ENCODE assay signal across 8 mouse cellular contexts in the genomic region with DNA sequence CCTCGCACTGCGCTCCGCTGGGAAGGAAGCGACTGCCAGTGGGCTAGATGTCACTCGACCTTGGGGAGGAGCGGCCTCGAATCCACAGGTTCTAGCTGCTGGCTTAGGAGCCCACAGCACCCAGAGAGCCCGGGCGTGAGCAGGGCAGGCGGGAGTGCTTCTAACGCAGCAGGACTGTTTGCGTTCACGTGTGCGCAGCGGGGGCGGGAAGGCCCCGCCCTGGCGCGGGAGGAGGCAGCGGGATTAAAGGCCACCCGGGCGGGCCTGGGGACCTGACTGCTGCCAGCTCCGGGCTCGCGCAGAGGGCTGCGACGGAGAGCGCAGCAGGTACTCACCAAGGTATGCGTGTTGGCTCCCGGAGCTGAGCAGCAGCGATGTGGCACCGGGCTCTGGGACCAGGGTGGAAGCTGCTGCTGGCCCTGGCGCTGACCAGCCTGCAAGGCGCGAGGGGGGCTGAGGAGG. TPM values are rescaled to one million over a fixed set of nuclear protein-coding genes. Genes with fewer than 3 reads are reported as not detected.
A peak's percentile ranks its signal among the peaks of the same experiment; 100 is the strongest.
DNase-seq lines count a peak whose midpoint lies in the region; ATAC-seq and TF ChIP-seq lines count a peak whose summit lies in the region.

Gene Slc9a3, plus strand, starts transcription at position 317 of the 462 bp plus-strand sequence.

- no peaks in the 10 kb centered on the region for H3K9me3 ChIP-seq in forebrain, embryonic 12.5 days
- no peaks in the 10 kb centered on the region for H3K9me3 ChIP-seq in intestine, embryonic 16.5 days (ENCODE audit: control insufficient read depth, low read length)
- H3K9me3 ChIP-seq in liver, embryonic 14.5 days (ENCODE audit: control insufficient read depth, low read length) = no peaks in the 10 kb centered on the region
- H3K9me3 ChIP-seq in stomach, embryonic 16.5 days (replicated peaks; ENCODE audit: control insufficient read depth, low read length) = no peaks in the 10 kb centered on the region

- peak within 1 kb of the TSS; percentile 38 for H3K4me3 ChIP-seq in forebrain, embryonic 12.5 days (replicated peaks)
- peak within 1 kb of the TSS; percentile 41 for H3K4me3 ChIP-seq in intestine, embryonic 16.5 days (ENCODE audit: low read length)
- peak within 1 kb of the TSS in 1 of 2 experiments; percentile 28; a peak in 2 of 4 replicates for H3K4me3 ChIP-seq in liver, embryonic 14.5 days (ENCODE audit: insufficient read depth in 1 of 2, low read depth in 2 of 2, low read length in 2 of 2)
- H3K4me3 ChIP-seq in stomach, embryonic 16.5 days (replicated peaks; ENCODE audit: low read length) = peak within 1 kb of the TSS; percentile 41

- H3K36me3 ChIP-seq in forebrain, embryonic 12.5 days (replicated peaks) = no peaks in the 10 kb centered on the region
- H3K36me3 ChIP-seq in intestine, embryonic 16.5 days (ENCODE audit: control insufficient read depth, insufficient read depth, low read length) = no peaks in the 10 kb centered on the region
- H3K36me3 ChIP-seq in liver, embryonic 14.5 days (replicated peaks; ENCODE audit: control insufficient read depth, insufficient read depth, low read depth) = no peaks in the 10 kb centered on the region
- no peaks in the 10 kb centered on the region for H3K36me3 ChIP-seq in stomach, embryonic 16.5 days (ENCODE audit: control insufficient read depth, insufficient read depth, low read length)

- H3K27ac ChIP-seq in forebrain, embryonic 12.5 days = no peak within 1 kb of the TSS
- no peak within 1 kb of the TSS for H3K27ac ChIP-seq in intestine, embryonic 16.5 days (ENCODE audit: low read length)
- H3K27ac ChIP-seq in liver, embryonic 14.5 days = no peak within 1 kb of the TSS
- H3K27ac ChIP-seq in stomach, embryonic 16.5 days (ENCODE audit: low read length) = no peak within 1 kb of the TSS

- peak; percentile 18 to 23 for DNase-seq in cerebellum, postnatal 10 days
- DNase-seq in cerebellum, adult 9-11 months = no peak
- DNase-seq in Muller cell, postnatal 12 days (ENCODE audit: inconsistent ontology term) = peak; percentile 40
- DNase-seq in liver, embryonic 14.5 days (ENCODE audit: low read depth in 3 of 3, low spot score in 3 of 3) = no peak
- no peak for DNase-seq in spleen, adult 18-20 months

- TF ChIP-seq EP300 in liver, embryonic 14.5 days (IDR thresholded peaks at IDR 0.05; ENCODE audit: low read depth) = no peak

- no peak for TF ChIP-seq CTCF in liver, embryonic 14.5 days (IDR thresholded peaks at IDR 0.05; ENCODE audit: low read depth)

- no peak for ATAC-seq in forebrain, embryonic 12.5 days (ENCODE audit: low FRiP score)
- peak; percentile 73 for ATAC-seq in intestine, embryonic 16.5 days
- no peak for ATAC-seq in liver, embryonic 14.5 days (ENCODE audit: insufficient read depth)
- no peak for ATAC-seq in stomach, embryonic 16.5 days (ENCODE audit: insufficient read depth, low FRiP score)

- peak within 1 kb of the TSS; percentile 57 for H3K4me2 ChIP-seq in forebrain, embryonic 12.5 days
- H3K4me2 ChIP-seq in intestine, embryonic 16.5 days (ENCODE audit: low read depth, low read length) = peak within 1 kb of the TSS; percentile 69
- H3K4me2 ChIP-seq in liver, embryonic 14.5 days (ENCODE audit: low read depth) = peak within 1 kb of the TSS; percentile 45
- H3K4me2 ChIP-seq in stomach, embryonic 16.5 days (ENCODE audit: low read depth, low read length) = peak within 1 kb of the TSS; percentile 56

- peaks cover 62% of the 10 kb centered on the region for H3K27me3 ChIP-seq in forebrain, embryonic 12.5 days
- H3K27me3 ChIP-seq in intestine, embryonic 16.5 days (replicated peaks; ENCODE audit: control insufficient read depth, insufficient read depth, low read length) = peaks cover 31% of the 10 kb centered on the region
- H3K27me3 ChIP-seq in liver, embryonic 14.5 days (ENCODE audit: control insufficient read depth, insufficient read depth, low read length) = peaks cover 28% of the 10 kb centered on the region
- peaks cover 34% of the 10 kb centered on the region for H3K27me3 ChIP-seq in stomach, embryonic 16.5 days (ENCODE audit: control insufficient read depth, insufficient read depth, low read length)

- H3K4me1 ChIP-seq in forebrain, embryonic 12.5 days = peaks cover 7% of the 10 kb centered on the region
- no peaks in the 10 kb centered on the region; the same call in 1 of the 2 replicates for H3K4me1 ChIP-seq in intestine, embryonic 16.5 days (ENCODE audit: control insufficient read depth, insufficient read depth, low read length)
- H3K4me1 ChIP-seq in liver, embryonic 14.5 days (replicated peaks; ENCODE audit: control insufficient read depth in 2 of 2, insufficient read depth in 2 of 2, low read length in 1 of 2) = no peaks in the 10 kb centered on the region
- peaks cover 3% of the 10 kb centered on the region; the same call in 1 of the 2 replicates for H3K4me1 ChIP-seq in stomach, embryonic 16.5 days (ENCODE audit: control insufficient read depth, insufficient read depth, low read length)

- 1% methylated on average over 35 of the region's 35 CpGs for WGBS in forebrain, embryonic 12.5 days
- WGBS in intestine, embryonic 16.5 days = under 1% methylated on average over 35 of the region's 35 CpGs
- 1% methylated on average over 35 of the region's 35 CpGs for WGBS in liver, embryonic 14.5 days (ENCODE audit: insufficient replicate concordance)
- under 1% methylated on average over 35 of the region's 35 CpGs for WGBS in stomach, embryonic 16.5 days

- peak within 1 kb of the TSS; percentile 26; the same call in 1 of the 2 replicates for H3K9ac ChIP-seq in forebrain, embryonic 12.5 days
- peak within 1 kb of the TSS; percentile 45 for H3K9ac ChIP-seq in intestine, embryonic 16.5 days (ENCODE audit: low read depth, low read length)
- H3K9ac ChIP-seq in liver, embryonic 14.5 days (replicated peaks) = no peak within 1 kb of the TSS
- H3K9ac ChIP-seq in stomach, embryonic 16.5 days (ENCODE audit: low read length) = no peak within 1 kb of the TSS

RNA-seq across cellular contexts. Expression of gene Slc9a3, which starts in this region (rescaled TPM):
- not detected in 2 replicates for polyA plus RNA-seq in forebrain, embryonic 12.5 days (2016; fragmentation: Nextera tagmentation; extraction: Ambion mirVana)
- 8.5 and 10.3 TPM in 2 replicates for polyA plus RNA-seq in intestine, embryonic 16.5 days (2015; fragmentation: Nextera tagmentation; extraction: Ambion mirVana)
- not detected in 2 replicates for polyA plus RNA-seq in liver, embryonic 14.5 days (2012; rRNA removed)
- polyA plus RNA-seq in liver, embryonic 14.5 days (2014; fragmentation: Nextera tagmentation; extraction: Ambion mirVana) = not detected in 2 replicates
- 0.90 TPM in 2 replicates for polyA plus RNA-seq in stomach, embryonic 16.5 days (2015; fragmentation: Nextera tagmentation; extraction: Ambion mirVana)

Comparison
In these comparisons a context has a peak if more than half of its experiments do, and no peak if none do; other contexts are left out.
1. DNase-seq: peak in cerebellum, postnatal 10 days (2 of 2) and Muller cell, postnatal 12 days (single experiment); none in cerebellum, adult 9-11 months (single experiment), liver, embryonic 14.5 days (0 of 3) and spleen, adult 18-20 months (0 of 2).
2. H3K9ac ChIP-seq: peak in forebrain, embryonic 12.5 days (single experiment) and intestine, embryonic 16.5 days (single experiment); none in liver, embryonic 14.5 days (single experiment) and stomach, embryonic 16.5 days (single experiment).
3. Peak in every context shown above with its lines, with median percentiles within 50 percentile points of each other: H3K4me2 ChIP-seq.